Mouse (Mus musculus): Measurements from ENCODE around the gene Acp6. TPM values are rescaled to one million over a fixed set of nuclear protein-coding genes. Genes with fewer than 3 reads are reported as not detected.

Gene Acp6
- total RNA-seq, 1 experiment from 2014 or later, result 65.3 TPM

DNA sequence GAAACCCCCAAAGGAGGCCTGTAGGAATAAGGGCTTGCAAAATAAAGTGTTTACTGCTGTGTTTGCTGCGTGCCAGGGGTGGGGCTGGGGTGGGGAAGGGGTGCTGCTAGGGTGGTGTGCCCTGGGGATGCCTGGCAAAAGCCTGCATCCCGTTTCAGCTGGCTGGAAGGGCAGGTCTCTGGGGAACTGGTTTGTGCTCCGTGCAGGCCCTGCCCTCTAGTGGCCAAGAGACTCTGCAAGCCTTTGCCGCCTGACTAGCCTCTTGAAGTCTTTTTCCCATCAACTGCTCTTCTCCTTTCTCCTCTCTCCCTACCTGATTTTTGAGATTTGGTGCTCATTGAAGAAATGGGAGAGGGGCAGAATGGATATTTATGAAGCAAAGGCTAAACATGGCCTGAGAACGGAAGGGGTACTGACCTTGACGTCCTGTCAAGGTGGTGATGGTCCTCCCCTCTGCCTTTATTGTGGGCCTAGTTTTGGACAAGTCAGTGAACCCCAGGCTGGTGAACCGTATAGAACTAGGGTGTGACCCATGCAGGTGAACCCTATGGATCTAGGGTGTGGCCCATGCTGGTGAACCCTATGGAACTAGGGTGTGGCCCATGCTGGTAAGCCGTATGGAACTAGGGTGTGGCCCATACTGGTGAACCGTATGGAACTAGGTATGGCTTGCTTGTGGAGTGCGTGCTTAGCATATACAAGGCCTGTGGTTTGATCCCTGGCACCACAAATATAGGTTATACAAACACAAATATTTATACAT, 26.7 kb downstream of the Acp6 start:
- DNase-seq, result peak; percentile 74

DNA sequence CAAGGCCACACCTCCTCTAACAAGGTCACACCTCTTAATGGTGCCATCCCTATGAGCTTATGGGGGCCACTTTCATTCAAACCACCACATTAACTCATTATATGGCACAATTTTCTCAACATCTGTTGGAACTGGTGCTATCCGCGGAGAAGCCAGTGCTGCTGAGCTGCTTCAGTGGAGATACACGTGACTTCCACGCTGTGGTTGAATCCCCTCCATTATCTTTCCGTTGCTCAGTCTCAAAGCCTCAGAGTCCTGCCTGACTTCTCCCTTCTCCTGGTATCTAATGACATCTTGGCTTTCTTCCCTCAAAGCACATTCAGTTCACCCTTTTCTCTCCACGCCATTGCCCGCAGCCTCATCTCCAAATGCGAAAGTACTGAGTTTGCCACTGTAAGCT, 38.0 kb downstream of the Acp6 start:
- no peak for DNase-seq

DNA sequence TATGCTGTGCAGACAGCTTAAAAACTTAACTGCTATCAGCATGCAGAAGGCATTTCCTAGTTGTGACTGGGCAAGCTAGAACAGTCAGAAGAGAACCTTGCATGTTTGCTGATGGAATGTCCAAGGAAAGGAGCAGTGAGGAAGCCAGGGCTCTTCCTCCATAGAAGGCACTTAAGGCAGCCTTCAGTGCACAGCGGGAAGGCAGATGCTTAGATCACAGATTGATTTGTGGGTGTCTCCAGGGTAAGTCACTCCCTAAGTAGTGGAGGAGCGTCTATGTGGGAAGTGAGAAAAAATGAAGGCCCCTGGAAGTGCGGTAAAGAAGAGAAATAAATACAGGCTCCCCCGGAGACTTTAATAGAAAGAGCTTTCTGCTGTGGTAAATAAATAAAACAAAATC, 40.7 kb downstream of the Acp6 start:
- no peak for DNase-seq

DNA sequence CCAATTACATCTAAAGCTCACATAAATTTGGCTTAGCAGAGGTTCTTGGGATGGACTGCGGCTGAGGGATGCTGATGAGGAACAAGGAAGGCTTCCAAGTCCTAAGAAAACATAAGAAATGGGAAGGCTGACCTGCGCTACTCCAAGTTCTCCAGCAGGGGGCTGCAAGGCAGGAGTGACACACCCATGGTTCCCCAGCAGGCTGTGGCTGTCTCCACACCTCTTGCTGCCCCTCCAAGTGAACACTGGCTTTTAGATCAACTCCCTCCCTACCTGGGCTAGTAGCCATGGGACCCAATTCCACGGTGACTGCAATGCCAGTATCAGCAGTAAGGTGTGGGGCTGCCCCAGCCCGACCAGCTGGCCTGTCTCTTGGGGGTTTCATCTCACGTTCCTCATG, 43.4 kb downstream of the Acp6 start:
- peak; percentile 47 for DNase-seq

DNA sequence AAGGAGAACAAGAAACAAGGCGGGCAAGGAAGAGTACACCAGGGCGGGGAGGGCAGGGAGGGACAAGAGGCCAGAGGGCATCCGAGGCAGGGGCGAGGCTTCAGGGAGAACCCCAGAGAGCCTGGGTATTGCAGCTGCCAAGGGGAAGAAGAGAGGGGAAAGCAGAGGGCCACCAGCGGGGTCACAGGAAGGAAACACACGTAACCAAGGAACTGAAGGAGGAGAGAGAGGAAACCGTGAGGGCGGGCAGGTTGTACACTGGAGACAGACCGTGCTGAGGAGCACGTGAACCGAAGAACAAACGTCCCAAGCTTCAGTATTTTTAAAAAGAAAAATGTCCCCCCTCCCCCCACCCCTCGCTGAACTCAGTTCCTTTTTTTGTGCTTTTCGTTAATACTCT, 45.3 kb downstream of the Acp6 start:
- DNase-seq, result no peak

DNA sequence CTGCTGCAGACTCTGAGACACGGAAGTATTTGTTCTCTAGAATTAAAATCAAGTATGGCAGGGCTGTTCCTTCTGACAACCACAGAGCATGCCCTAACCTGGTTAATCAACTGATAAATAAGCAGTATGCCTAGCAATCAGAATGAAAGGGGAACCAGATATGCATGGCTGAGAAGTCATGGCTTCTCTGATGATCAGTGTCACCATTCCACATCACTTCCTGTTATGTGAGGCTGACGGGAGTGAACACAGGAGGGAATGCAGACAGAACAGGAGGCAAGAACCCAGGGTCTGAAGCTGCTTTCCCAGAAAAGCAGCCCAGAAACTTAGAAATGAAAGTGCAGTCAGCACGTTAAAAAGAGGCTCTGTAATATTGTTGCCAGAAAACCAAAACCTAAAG, 47.9 kb downstream of the Acp6 start:
- DNase-seq, result no peak

DNA sequence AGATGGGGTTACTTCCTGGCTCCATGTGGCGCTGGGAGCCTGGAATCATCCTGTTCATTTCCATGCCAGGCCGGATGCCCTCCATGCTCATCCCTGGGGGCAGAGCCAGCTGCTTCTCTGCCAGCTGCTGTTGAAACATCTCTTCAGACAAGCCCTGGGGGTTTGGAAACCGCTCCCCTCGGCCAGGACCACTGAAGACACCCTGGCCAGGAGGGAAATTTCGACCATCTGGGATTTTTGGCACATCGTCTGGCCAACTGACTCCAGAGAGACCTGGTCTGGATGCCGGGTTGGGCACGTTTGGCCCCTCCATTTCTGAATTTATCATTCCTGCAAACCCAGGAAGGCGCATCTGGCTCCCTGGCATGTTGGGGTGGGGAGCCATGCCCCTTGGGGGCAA, 50.8 kb downstream of the Acp6 start:
- DNase-seq, result no peak

DNA sequence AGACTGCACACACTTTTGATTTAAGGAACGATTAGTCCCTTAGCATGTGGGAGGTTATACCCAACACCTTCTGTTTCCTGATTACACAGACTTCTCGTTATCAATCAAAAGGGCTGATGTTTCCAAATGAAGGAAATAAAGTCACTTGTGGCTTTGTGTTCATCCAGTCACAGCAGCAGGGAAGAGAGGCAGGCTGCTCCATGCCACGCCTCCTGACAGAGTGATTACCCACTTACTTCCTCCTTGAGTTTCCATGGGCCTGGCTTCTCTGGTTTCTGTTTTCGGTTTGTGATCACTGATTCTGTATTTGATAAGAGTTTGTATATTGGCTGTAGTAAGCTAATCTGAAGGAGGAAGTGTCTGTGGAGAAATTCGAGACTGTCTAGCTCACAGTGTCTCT, 52.6 kb downstream of the Acp6 start:
- no peak for DNase-seq

DNA sequence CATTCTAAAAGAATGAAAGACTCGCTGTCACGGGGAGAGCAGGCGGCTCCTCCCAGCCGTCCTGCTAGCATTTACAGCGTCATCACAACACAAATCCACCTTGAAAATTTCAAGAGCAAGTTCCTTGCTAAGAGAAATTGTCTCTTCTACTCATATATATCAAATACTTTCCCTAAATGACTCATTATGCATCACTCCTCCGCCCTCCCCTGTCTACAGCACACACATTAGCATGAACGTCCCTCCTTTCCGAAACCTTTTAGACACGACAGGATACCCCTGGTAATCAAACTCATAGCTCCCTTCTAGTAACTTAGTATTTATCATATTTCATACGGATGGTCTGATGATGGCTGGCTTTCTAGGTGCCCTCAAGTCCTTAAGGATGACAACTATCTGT, 55.3 kb downstream of the Acp6 start:
- DNase-seq, result no peak

DNA sequence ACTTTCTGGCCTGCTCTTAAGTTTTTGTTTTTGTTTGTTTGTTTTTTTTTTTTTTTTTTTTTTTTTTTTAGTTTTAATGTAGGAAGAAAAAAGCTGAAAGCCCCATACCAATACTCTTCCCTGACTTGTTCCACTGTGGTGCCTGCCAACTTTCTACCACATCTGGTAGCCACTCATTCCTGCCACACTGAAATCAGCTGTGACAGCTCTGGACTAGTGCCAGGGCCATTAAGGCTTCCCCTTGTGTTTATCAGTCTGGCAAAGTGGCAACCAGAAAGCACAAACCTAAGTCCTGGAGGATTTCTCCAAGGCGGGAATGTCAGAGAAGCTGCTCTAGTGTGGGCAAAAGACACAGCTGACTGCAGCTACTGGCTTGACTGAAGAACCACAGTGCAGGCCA, 55.9 kb downstream of the Acp6 start:
- peak; percentile 17 for DNase-seq

DNA sequence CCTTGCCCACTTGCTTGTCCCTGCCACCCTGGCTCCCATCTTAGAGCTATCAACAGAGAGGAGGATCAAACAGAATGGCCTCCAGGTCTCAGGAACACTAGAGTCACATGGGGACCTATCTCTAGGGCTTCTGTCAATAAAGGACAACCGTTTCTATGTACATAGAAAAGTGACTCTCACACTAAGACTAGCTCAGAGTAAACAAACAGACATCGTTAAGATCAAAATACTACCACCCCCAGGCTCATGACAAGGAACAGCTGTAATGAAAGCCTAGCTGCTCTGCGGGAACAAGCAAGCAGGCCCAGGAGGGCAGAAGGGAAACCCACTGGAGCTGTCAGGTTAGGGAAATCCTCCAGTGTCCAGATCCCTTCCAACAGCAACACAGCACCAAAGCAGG, 56.9 kb downstream of the Acp6 start:
- no peak for DNase-seq

DNA sequence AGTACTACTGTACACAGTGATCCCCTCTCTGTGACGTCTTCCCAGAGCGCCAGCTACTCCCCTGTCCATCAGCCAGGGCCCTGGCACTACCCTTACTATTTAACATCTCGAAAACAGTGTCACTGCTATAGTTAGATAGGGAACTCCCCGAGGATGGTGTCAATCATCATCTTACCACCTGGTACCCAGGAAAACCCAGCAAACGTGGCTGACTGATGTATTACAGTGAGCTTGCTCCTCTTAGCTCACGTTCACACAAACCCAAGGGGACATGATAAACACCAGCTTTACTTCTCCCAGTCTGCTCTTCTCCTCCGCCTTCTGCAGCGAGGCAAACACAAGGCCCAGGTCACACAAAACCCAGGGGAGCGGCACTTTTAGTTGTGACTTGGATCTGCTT, 64.7 kb downstream of the Acp6 start:
- no peak for DNase-seq

DNA sequence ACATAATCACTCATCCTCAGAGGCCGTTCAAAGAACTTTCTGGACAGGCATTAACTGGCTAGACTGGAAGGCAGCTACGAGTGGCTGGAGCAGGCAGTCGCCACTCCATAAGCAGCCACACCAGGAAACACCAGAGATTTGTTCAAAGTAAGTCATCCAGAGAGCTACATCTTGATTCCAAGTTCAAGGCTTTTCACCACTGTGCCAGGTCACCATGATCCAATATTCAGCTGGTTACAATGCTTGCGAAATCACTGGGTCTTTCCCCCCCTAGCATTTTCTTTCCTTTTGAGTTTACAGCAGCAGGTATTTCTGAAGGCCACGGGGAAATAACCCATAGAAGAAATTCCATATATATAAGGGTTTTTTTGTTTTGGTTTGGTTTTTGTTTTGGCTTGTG, 66.7 kb downstream of the Acp6 start:
- no peak for DNase-seq

DNA sequence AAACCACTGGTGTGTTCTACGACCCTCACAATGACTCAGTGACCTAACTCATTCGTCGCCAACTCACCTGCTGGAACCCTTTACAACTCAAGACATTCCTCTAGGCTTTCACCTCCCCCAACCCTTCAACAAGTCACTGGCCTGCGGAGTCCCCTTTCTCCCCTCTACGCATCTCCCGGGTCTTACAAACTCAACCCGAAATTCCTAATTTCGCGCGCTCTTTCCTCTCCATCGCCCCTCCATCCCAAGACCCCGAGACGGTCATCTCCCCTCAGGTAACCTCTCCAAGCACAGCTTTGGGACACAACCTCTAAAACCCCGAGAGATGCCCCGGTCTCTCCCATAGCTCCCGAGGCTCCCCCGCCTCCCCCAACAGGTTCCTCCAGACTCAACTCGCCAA, 68.1 kb downstream of the Acp6 start:
- DNase-seq, result no peak

Other genes with a start within 250 kb of the Acp6 start
- not detected in 2 replicates for gene Gja8, start 232.8 kb upstream of the Acp6 start, total RNA-seq (2021)
- 18.0 and 25.0 TPM in 2 replicates for gene Bcl9, start 139.1 kb downstream of the Acp6 start, total RNA-seq (2021)

Data from adrenal gland, postnatal 25 days (tissue).